Mouse (Mus musculus): ENCODE results near the gene Olfr1217.

DNA sequence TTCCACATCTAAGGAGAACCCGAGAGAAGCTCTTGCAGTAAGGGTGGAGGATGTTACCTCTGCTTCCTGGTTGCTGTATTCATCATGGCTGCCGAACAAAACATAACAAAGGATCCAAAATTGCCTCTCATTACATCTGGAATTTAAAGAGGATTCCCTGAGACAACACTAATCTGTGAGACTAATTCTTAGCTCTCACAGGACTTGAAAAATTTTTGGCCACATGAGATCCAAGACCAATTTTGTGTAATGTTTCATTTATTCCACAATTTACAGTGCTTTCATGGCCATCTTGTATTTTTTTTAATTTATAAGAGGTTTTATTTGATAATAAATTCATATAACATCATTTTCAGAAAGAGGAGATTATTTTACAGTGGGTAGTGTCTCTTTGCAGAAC is at the start of gene Olfr1217:
- TF ChIP-seq ZNF384 (IDR thresholded peaks at IDR 0.05; ENCODE audit: low read depth, low read length) (no peak), HCFC1 (IDR thresholded peaks at IDR 0.05; ENCODE audit: borderline replicate concordance, insufficient read depth, low read length) (no peak), MAFK (IDR thresholded peaks at IDR 0.05; ENCODE audit: insufficient read depth, low read depth, low read length) (no peak)
